Mouse (Mus musculus) liver, adult 2 months (tissue): ENCODE results near the gene Sarnp.

Source experiments
- CTCF ChIP-seq: fragments of 200-500 bp; IDR thresholded peaks from 2 replicates; pipeline ENCODE4 v1.5.1; 2011; ENCODE audit warnings: low read depth, low read length, control low read depth
- POLR2A ChIP-seq: fragments of 200-500 bp; IDR thresholded peaks from 2 replicates; pipeline ENCODE4 v1.6.1; 2011; ENCODE audit warnings: low read length, control low read depth; ENCODE audit not compliant: insufficient read depth; ENCODE audit errors: extremely low read depth

DNA sequence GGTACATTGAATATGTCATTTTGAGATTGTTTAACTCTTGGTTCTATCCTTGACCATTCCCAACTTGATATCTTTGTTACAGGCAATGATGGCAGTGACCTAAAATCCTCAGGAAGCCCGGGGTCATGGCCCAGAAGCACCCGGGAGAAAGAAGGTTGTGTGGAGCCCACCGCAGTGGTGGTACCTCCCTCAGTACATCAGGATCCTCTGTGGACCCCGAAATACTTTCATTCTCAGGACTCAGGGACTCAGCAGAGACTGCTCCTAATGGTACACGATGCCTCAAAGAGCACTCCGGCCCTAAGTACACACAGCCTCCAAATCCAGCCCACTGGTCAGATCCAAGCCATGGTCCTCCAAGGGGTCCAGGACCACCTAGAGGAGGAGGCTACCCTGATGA is 11.0 kb upstream of the Sarnp start:
- TF ChIP-seq POLR2A, result no peak
- no peak for TF ChIP-seq CTCF
